Mouse (Mus musculus) forebrain, embryonic 16.5 days (tissue): ENCODE measurements at regions not wholly inside any gene's neighbourhood (a gene's known extent, or its start where the extent isn't known, plus 50 kb on each side); places are given as distances from the start of the nearest gene placed in this dataset.

Experiments used
- ATAC-seq: fragments of 200-750 bp; cut with Nextera tagmentation; 2 replicates; pipeline ENCODE4 v1.8.0; 2017; ENCODE audit warnings: mild to moderate bottlenecking, moderate library complexity
- H3K27ac ChIP-seq: fragments of 300-500 bp; sonication (generic); 2 replicates; pipeline ENCODE4 v1.5.1; 2014; ENCODE audit warnings: low read length, control low read depth
- H3K27me3 ChIP-seq: fragments of 300-500 bp; sonication (generic); replicated peaks from 2 replicates; pipeline ENCODE4 v1.6.1; 2014; ENCODE audit warnings: low read length; ENCODE audit not compliant: control insufficient read depth, insufficient read depth
- H3K36me3 ChIP-seq: fragments of 300-500 bp; sonication (generic); 2 replicates; pipeline ENCODE4 v1.6.1; 2014; ENCODE audit not compliant: control insufficient read depth, insufficient read depth
- H3K4me1 ChIP-seq: fragments of 300-500 bp; sonication (generic); replicated peaks from 2 replicates; pipeline ENCODE4 v1.6.1; 2014; ENCODE audit warnings: low read length; ENCODE audit not compliant: control insufficient read depth, insufficient read depth
- H3K4me2 ChIP-seq: fragments of 300-500 bp; sonication (generic); 2 replicates; pipeline ENCODE4 v1.6.1; 2014; ENCODE audit warnings: mild to moderate bottlenecking, low read length, control low read depth
- H3K4me3 ChIP-seq: fragments of 300-500 bp; sonication (generic); replicated peaks from 2 replicates; pipeline ENCODE4 v1.5.1; 2014; ENCODE audit warnings: mild to moderate bottlenecking, low read length, control low read depth
- H3K9ac ChIP-seq: fragments of 300-500 bp; sonication (generic); replicated peaks from 2 replicates; pipeline ENCODE4 v1.6.1; 2014; ENCODE audit warnings: low read depth, low read length, control low read depth
- H3K9me3 ChIP-seq: fragments of 300-500 bp; sonication (generic); 2 replicates; pipeline ENCODE4 v1.6.1; 2016; ENCODE audit warnings: low read length; ENCODE audit not compliant: control insufficient read depth
- WGBS: fragments of 180-500 bp; shearing (Covaris S2); extraction: QIAGEN DNeasy Blood & Tissue Kit; methylation state at CpG from one replicate; pipeline ENCODE4 v1.1.7; 2014; 5-methylcytosine and 5-hydroxymethylcytosine counted together

GRCm38 (mm10) chr6:88964071-88964470 is 62.0 kb downstream of the Tpra1 start:
- no peak overlapping the region for H3K4me2 ChIP-seq
- 86% methylated on average over 7 of the region's 7 CpGs for WGBS
- no peak for ATAC-seq
- H3K9ac ChIP-seq: no peak overlapping the region
- no peaks in the 10 kb centered on the region for H3K27me3 ChIP-seq
- H3K4me1 ChIP-seq: peaks cover 14% of the 10 kb centered on the region
- no peaks in the 10 kb centered on the region for H3K9me3 ChIP-seq
- no peaks in the 10 kb centered on the region for H3K36me3 ChIP-seq
- no peak overlapping the region for H3K27ac ChIP-seq
- H3K4me3 ChIP-seq: no peak overlapping the region

GRCm38 (mm10) chr6:88964911-88965310 is 62.9 kb downstream of the Tpra1 start:
- Histone ChIP-seq H3K4me1 (peaks cover 9% of the 10 kb centered on the region), H3K27me3 (no peaks in the 10 kb centered on the region), H3K27ac (no peak overlapping the region), H3K4me2 (no peak overlapping the region), H3K4me3 (no peak overlapping the region), H3K9me3 (no peaks in the 10 kb centered on the region), H3K9ac (no peak overlapping the region), H3K36me3 (no peaks in the 10 kb centered on the region)
- 84% methylated on average over 6 of the region's 6 CpGs for WGBS
- ATAC-seq: no peak

- Histone ChIP-seq H3K4me2 (no peak overlapping the region), H3K4me1 (peaks cover 8% of the 10 kb centered on the region; the same call in 1 of the 2 replicates), H3K27me3 (no peaks in the 10 kb centered on the region), H3K9me3 (no peaks in the 10 kb centered on the region), H3K9ac (no peak overlapping the region), H3K36me3 (no peaks in the 10 kb centered on the region), H3K4me3 (no peak overlapping the region), H3K27ac (no peak overlapping the region)
- WGBS: 25% methylated on average over 19 of the region's 19 CpGs
- ATAC-seq: peak; percentile 57
These were observed 63.5 kb downstream of the Tpra1 start for GRCm38 (mm10) chr6:88965361-88966226.

- 91% methylated on average over 4 of the region's 4 CpGs for WGBS
- H3K9ac ChIP-seq: no peak overlapping the region
- no peaks in the 10 kb centered on the region for H3K27me3 ChIP-seq
- H3K4me1 ChIP-seq: peaks cover 8% of the 10 kb centered on the region; the same call in 1 of the 2 replicates
- no peak overlapping the region for H3K4me3 ChIP-seq
- no peak overlapping the region for H3K4me2 ChIP-seq
- no peaks in the 10 kb centered on the region for H3K9me3 ChIP-seq
- no peaks in the 10 kb centered on the region for H3K36me3 ChIP-seq
- H3K27ac ChIP-seq: no peak overlapping the region
- no peak for ATAC-seq
These were observed 64.5 kb downstream of the Tpra1 start for GRCm38 (mm10) chr6:88966501-88966900.

- Histone ChIP-seq H3K9ac (no peak overlapping the region), H3K27ac (no peak overlapping the region), H3K36me3 (no peaks in the 10 kb centered on the region), H3K4me2 (no peak overlapping the region), H3K9me3 (no peaks in the 10 kb centered on the region), H3K4me3 (no peak overlapping the region), H3K27me3 (no peaks in the 10 kb centered on the region), H3K4me1 (peaks cover 8% of the 10 kb centered on the region; the same call in 1 of the 2 replicates)
- no peak for ATAC-seq
- WGBS: 37% methylated on average over 4 of the region's 4 CpGs
These were observed 66.8 kb downstream of the Tpra1 start for GRCm38 (mm10) chr6:88968842-88969241.

- H3K36me3 ChIP-seq: no peaks in the 10 kb centered on the region
- peaks cover 14% of the 10 kb centered on the region for H3K4me1 ChIP-seq
- 26% methylated on average over 9 of the region's 9 CpGs for WGBS
- no peak overlapping the region for H3K4me2 ChIP-seq
- no peak overlapping the region for H3K4me3 ChIP-seq
- H3K27ac ChIP-seq: no peak overlapping the region
- H3K27me3 ChIP-seq: peaks cover 13% of the 10 kb centered on the region
- no peak for ATAC-seq
- no peaks in the 10 kb centered on the region for H3K9me3 ChIP-seq
- H3K9ac ChIP-seq: no peak overlapping the region
These were observed 69.7 kb downstream of the Tpra1 start for GRCm38 (mm10) chr6:88971729-88972128.

GRCm38 (mm10) chr6:88974457-88974856 is 72.4 kb downstream of the Tpra1 start:
- Histone ChIP-seq H3K4me3 (no peak overlapping the region), H3K27me3 (peaks cover 18% of the 10 kb centered on the region), H3K36me3 (no peaks in the 10 kb centered on the region), H3K9me3 (no peaks in the 10 kb centered on the region), H3K9ac (no peak overlapping the region), H3K27ac (no peak overlapping the region), H3K4me1 (peaks cover 20% of the 10 kb centered on the region), H3K4me2 (no peak overlapping the region)
- no peak for ATAC-seq
- 9% methylated on average over 7 of the region's 7 CpGs for WGBS

- ATAC-seq: no peak; the same call in 1 of the 2 replicates
- Histone ChIP-seq H3K9me3 (no peaks in the 10 kb centered on the region), H3K4me1 (peaks cover 33% of the 10 kb centered on the region), H3K36me3 (no peaks in the 10 kb centered on the region), H3K27ac (peak overlapping the region; percentile 2; the same call in 1 of the 2 replicates), H3K4me2 (peak overlapping the region; percentile 6), H3K27me3 (peaks cover 18% of the 10 kb centered on the region), H3K9ac (peak overlapping the region; percentile 5; the same call in 1 of the 2 replicates), H3K4me3 (no peak overlapping the region)
- WGBS: 2% methylated on average over 13 of the region's 13 CpGs
These were observed 74.5 kb downstream of the Tpra1 start for GRCm38 (mm10) chr6:88976581-88976980.

- Histone ChIP-seq H3K36me3 (no peaks in the 10 kb centered on the region), H3K4me2 (peak overlapping the region; percentile 6), H3K4me3 (no peak overlapping the region), H3K9ac (0 out of 2 replicates have a peak overlapping the region, but pooled peaks have one; percentile 5), H3K9me3 (no peaks in the 10 kb centered on the region), H3K4me1 (peaks cover 35% of the 10 kb centered on the region), H3K27me3 (peaks cover 18% of the 10 kb centered on the region), H3K27ac (no peak overlapping the region)
- no peak for ATAC-seq
- 0% methylated on average over 8 of the region's 8 CpGs for WGBS
These were observed 74.9 kb downstream of the Tpra1 start for GRCm38 (mm10) chr6:88976994-88977393.
